Mouse (Mus musculus): Measurements from ENCODE around the gene Sash1.

DNA sequence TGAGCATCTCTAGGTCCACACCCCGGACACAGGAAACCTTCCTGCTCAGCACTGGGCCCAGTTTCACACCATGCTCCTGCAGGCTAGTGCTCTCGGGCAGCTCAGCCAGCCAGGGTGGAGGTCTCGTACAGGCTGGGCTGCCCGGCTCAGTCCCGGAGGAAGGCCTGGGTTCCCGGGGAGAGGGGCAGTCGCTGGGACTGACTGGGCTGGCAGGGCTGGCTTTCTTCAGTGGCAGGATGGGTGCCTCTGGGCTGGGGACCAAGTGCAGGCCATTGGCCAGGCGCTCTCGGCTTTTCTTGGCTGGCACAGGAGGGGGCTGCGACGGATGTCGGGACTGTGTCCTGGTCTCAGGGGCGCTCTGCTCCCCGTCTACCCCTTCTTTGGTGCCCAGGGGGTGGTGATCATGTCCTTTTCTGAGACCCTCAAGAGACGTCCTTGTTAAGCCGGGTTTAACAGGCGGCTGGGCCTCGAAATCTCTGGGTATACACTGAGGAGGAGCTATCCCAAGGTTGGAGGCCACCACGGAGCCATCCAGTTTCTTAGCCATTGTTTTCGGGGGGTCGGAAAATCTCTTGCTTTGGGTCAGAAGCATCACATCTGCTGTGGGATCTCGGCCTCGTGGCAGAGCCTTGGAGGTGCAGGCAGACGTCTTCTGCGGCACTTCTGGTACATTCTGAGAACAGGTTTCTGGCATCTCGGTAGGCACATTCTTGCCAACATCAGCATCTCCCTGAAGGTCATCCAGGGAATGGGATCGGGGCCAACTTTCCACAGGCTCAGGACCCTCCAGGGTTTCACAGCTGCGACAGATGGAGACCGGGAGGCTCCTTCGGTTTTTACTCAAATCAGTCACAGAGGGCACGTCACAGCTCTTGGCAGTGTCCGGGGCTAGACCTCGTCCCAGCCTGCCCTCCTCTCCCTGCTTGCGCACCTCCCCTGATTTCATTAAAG is 156.2 kb downstream of the Sash1 start:
- TF ChIP-seq POLR2A (IDR thresholded peaks at IDR 0.05; ENCODE audit: low read depth, low read length), result no peak
- TF ChIP-seq TCF12 (IDR thresholded peaks at IDR 0.05; ENCODE audit: low read depth, low read length), result no peak
- no peak for TF ChIP-seq MAFK (IDR thresholded peaks at IDR 0.05; ENCODE audit: insufficient replicate concordance, low read length)

Measured in CH12.LX (cell line).